ENCODE assay signal across 8 mouse cellular contexts in the genomic region with DNA sequence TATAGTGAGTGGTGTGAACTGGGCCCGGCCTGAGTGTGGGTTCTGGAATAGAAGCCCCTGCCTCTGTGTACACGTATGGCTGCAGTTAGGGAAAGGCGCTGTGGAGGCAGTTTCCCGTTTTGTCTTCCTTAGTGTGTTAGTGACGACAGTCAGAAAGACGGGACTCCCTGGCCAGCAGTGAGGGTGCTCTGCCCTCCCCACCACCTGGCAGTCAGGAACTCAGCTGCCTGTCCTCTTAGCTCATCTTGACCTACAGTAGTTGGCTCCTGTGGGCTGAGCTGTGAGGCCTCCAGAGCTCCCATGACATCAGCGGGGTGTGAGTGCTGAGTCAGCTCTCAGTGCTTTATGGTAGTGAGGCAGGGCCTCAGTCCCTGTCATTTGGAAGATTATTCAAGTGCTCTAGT.
DNase-seq lines count a peak whose midpoint lies in the region; ATAC-seq and TF ChIP-seq lines count a peak whose summit lies in the region.

No protein-coding gene starts in this region.

- ATAC-seq in liver, postnatal 0 days = peak; percentile 29; the same call in 1 of the 2 replicates

- H3K27ac ChIP-seq in kidney, adult 2 months (ENCODE audit: insufficient read depth, low read depth, low read length) = no peak overlapping the region
- H3K27ac ChIP-seq in liver, postnatal 0 days (ENCODE audit: low read depth) = no peak overlapping the region

- no peak overlapping the region for H3K9ac ChIP-seq in liver, postnatal 0 days (replicated peaks)

- DNase-seq in kidney, adult 2 months = peak; percentile 26
- DNase-seq in kidney, adult 8-10 months = no peak
- DNase-seq in adrenal gland, postnatal 25 days = peak; percentile 51
- peak; percentile 38 for DNase-seq in heart, adult 8-10 months (ENCODE audit: low spot score)
- peak; percentile 28 for DNase-seq in liver, postnatal 0 days
- no peak for DNase-seq in urinary bladder, postnatal 10 days (ENCODE audit: low spot score)
- no peak for DNase-seq in right cerebral cortex, postnatal 10 days (ENCODE audit: low spot score in 2 of 2)
- DNase-seq in right cerebral cortex, postnatal 36 days (ENCODE audit: low spot score in 2 of 2) = no peak

- H3K4me2 ChIP-seq in liver, postnatal 0 days (ENCODE audit: low read depth, low read length) = no peak overlapping the region

- H3K4me3 ChIP-seq in kidney, adult 2 months (ENCODE audit: insufficient read depth, low read depth, low read length) = no peak overlapping the region
- no peak overlapping the region for H3K4me3 ChIP-seq in liver, postnatal 0 days (ENCODE audit: low read depth, low read length)

- no peaks in the 10 kb centered on the region for H3K27me3 ChIP-seq in kidney, adult 2 months (replicated peaks; ENCODE audit: control insufficient read depth, insufficient read depth, low read length)
- H3K27me3 ChIP-seq in liver, postnatal 0 days (ENCODE audit: insufficient read depth, low read length) = no peaks in the 10 kb centered on the region

- no peaks in the 10 kb centered on the region for H3K9me3 ChIP-seq in liver, postnatal 0 days (ENCODE audit: low read length)

- H3K36me3 ChIP-seq in kidney, adult 2 months (ENCODE audit: control insufficient read depth, insufficient read depth, low read length) = no peaks in the 10 kb centered on the region
- H3K36me3 ChIP-seq in liver, postnatal 0 days (replicated peaks; ENCODE audit: insufficient read depth, low read length) = no peaks in the 10 kb centered on the region; the same call in 1 of the 2 replicates

- TF ChIP-seq POLR2A in kidney, adult 2 months (IDR thresholded peaks at IDR 0.05; ENCODE audit: low read depth, low read length) = no peak

- TF ChIP-seq EP300 in liver, postnatal 0 days (IDR thresholded peaks at IDR 0.05; ENCODE audit: low read depth) = no peak

- WGBS in kidney, adult 2 months = 57% methylated on average over 7 of the region's 7 CpGs
- WGBS in liver, postnatal 0 days (ENCODE audit: insufficient replicate concordance) = 55% methylated on average over 7 of the region's 7 CpGs

- H3K4me1 ChIP-seq in kidney, adult 2 months (ENCODE audit: control insufficient read depth, insufficient read depth, low read length) = peaks cover 19% of the 10 kb centered on the region
- no peaks in the 10 kb centered on the region for H3K4me1 ChIP-seq in liver, postnatal 0 days (ENCODE audit: insufficient read depth)

- no peak for TF ChIP-seq CTCF in kidney, adult 2 months (conservative IDR thresholded peaks at IDR 0.05; ENCODE audit: insufficient read depth, insufficient read length, low read depth, low read length)
- TF ChIP-seq CTCF in liver, postnatal 0 days (IDR thresholded peaks at IDR 0.05; ENCODE audit: low read depth) = no peak

Comparison
In these comparisons a context has a peak if more than half of its experiments do, and no peak if none do; other contexts are left out.
1. DNase-seq: peak in kidney, adult 2 months (single experiment), adrenal gland, postnatal 25 days (single experiment), heart, adult 8-10 months (single experiment) and liver, postnatal 0 days (single experiment); none in kidney, adult 8-10 months (0 of 2), urinary bladder, postnatal 10 days (single experiment), right cerebral cortex, postnatal 10 days (0 of 2) and right cerebral cortex, postnatal 36 days (0 of 2).